Mouse (Mus musculus): ENCODE data around the gene Arpc1b.

DNA sequence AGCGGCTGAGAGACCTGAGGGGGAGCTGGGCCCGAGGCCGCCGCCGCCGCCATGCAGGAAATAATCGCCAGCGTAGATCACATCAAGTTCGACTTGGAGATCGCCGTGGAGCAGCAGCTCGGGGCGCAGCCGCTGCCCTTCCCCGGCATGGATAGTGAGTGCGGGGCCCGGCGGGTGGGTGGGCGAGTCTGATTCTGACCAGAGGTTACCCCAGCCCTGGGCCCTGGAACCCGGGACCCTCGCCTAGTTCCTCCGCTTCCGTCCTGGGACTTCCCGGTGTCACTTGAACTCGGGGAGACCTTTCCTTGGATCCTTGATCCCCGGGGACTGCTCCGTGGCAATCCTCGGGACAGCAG is 53.3 kb downstream of the Arpc1b start:
- TF ChIP-seq CTCF (IDR thresholded peaks at IDR 0.05; ENCODE audit: borderline replicate concordance, control insufficient read depth, extremely low read depth, insufficient read depth, low read length, poor library complexity), result no peak
- no peak for TF ChIP-seq POLR2A (IDR thresholded peaks at IDR 0.05; ENCODE audit: control insufficient read depth, extremely low read depth, insufficient read depth, low read length, poor library complexity)
